Mouse (Mus musculus): ENCODE data around the gene Zfp512b.

- TF ChIP-seq CTCF (IDR thresholded peaks at IDR 0.05; ENCODE audit: control insufficient read depth, insufficient read depth, insufficient read length) (no peak), MAX (IDR thresholded peaks at IDR 0.05) (no peak), MYOG (IDR thresholded peaks at IDR 0.05; ENCODE audit: control insufficient read depth, extremely low read depth, insufficient read length) (no peak), USF1 (IDR thresholded peaks at IDR 0.05; ENCODE audit: low read depth) (no peak), MYOD1 (IDR thresholded peaks at IDR 0.05; ENCODE audit: control insufficient read depth, insufficient read length, low read depth) (no peak)
Observed at GRCm38 (mm10) chr2:181584411-181584942, 8.1 kb downstream of the Zfp512b start, which contains the start of gene Uckl1.
